Mouse (Mus musculus): ENCODE results near the gene Vps53.

- no peak for TF ChIP-seq CTCF (IDR thresholded peaks at IDR 0.05; ENCODE audit: low read depth)
- no peak for TF ChIP-seq EP300 (IDR thresholded peaks at IDR 0.05; ENCODE audit: low read depth)
Measured at GRCm38 (mm10) chr11:76000701-76001100, 178.7 kb downstream of the Vps53 start.

Measured in heart, postnatal 0 days (tissue).